Mouse (Mus musculus): Measurements from ENCODE around the gene Gm20388. TPM values are rescaled to one million over a fixed set of nuclear protein-coding genes. Genes with fewer than 3 reads are reported as not detected.
A peak's percentile ranks its signal among the peaks of the same experiment; 100 is the strongest.

The Gm20388 gene
- total RNA-seq, 1 experiment from 2014 or later = 18.4 TPM

- no peak for ATAC-seq (replicated peaks in 1 of 2; ENCODE audit: insufficient read depth in 1 of 2, low FRiP score in 2 of 2, low TSS enrichment in 1 of 2, low read depth in 1 of 2, poor library complexity in 2 of 2, severe bottlenecking in 2 of 2)
These were observed 1587.0 kb downstream of the Gm20388 start for GRCm38 (mm10) chr8:121497621-121498020.

GRCm38 (mm10) chr8:121511751-121512150, 1601.1 kb downstream of the Gm20388 start:
- ATAC-seq (replicated peaks in 1 of 2; ENCODE audit: insufficient read depth in 1 of 2, low FRiP score in 2 of 2, low TSS enrichment in 1 of 2, low read depth in 1 of 2, poor library complexity in 2 of 2, severe bottlenecking in 2 of 2) = no peak

GRCm38 (mm10) chr8:121513429-121513828, 1602.8 kb downstream of the Gm20388 start:
- peak; percentile 53 to 82; a peak in 3 of 4 replicates for ATAC-seq (replicated peaks in 1 of 2; ENCODE audit: insufficient read depth in 1 of 2, low FRiP score in 2 of 2, low TSS enrichment in 1 of 2, low read depth in 1 of 2, poor library complexity in 2 of 2, severe bottlenecking in 2 of 2)

GRCm38 (mm10) chr8:121525111-121525818, 1614.6 kb downstream of the Gm20388 start:
- ATAC-seq (replicated peaks in 1 of 2; ENCODE audit: insufficient read depth in 1 of 2, low FRiP score in 2 of 2, low TSS enrichment in 1 of 2, low read depth in 1 of 2, poor library complexity in 2 of 2, severe bottlenecking in 2 of 2) = no peak; a peak in 1 of 4 replicates

- no peak for ATAC-seq (replicated peaks in 1 of 2; ENCODE audit: insufficient read depth in 1 of 2, low FRiP score in 2 of 2, low TSS enrichment in 1 of 2, low read depth in 1 of 2, poor library complexity in 2 of 2, severe bottlenecking in 2 of 2)
These were observed 1616.3 kb downstream of the Gm20388 start for GRCm38 (mm10) chr8:121526811-121527550.

- ATAC-seq (replicated peaks in 1 of 2; ENCODE audit: insufficient read depth in 1 of 2, low FRiP score in 2 of 2, low TSS enrichment in 1 of 2, low read depth in 1 of 2, poor library complexity in 2 of 2, severe bottlenecking in 2 of 2) = no peak
These were observed 1617.1 kb downstream of the Gm20388 start for GRCm38 (mm10) chr8:121527751-121528150.

GRCm38 (mm10) chr8:121528790-121529189, 1618.1 kb downstream of the Gm20388 start:
- ATAC-seq (replicated peaks in 1 of 2; ENCODE audit: insufficient read depth in 1 of 2, low FRiP score in 2 of 2, low TSS enrichment in 1 of 2, low read depth in 1 of 2, poor library complexity in 2 of 2, severe bottlenecking in 2 of 2) = no peak

GRCm38 (mm10) chr8:121530639-121531038, 1620.0 kb downstream of the Gm20388 start:
- no peak for ATAC-seq (replicated peaks in 1 of 2; ENCODE audit: insufficient read depth in 1 of 2, low FRiP score in 2 of 2, low TSS enrichment in 1 of 2, low read depth in 1 of 2, poor library complexity in 2 of 2, severe bottlenecking in 2 of 2)

- peak in 1 of 2 experiments; percentile 58; a peak in 1 of 4 replicates for ATAC-seq (replicated peaks in 1 of 2; ENCODE audit: insufficient read depth in 1 of 2, low FRiP score in 2 of 2, low TSS enrichment in 1 of 2, low read depth in 1 of 2, poor library complexity in 2 of 2, severe bottlenecking in 2 of 2)
These were observed 1621.7 kb downstream of the Gm20388 start for GRCm38 (mm10) chr8:121532381-121532780.

GRCm38 (mm10) chr8:121541862-121542261, 1631.2 kb downstream of the Gm20388 start:
- ATAC-seq (replicated peaks in 1 of 2; ENCODE audit: insufficient read depth in 1 of 2, low FRiP score in 2 of 2, low TSS enrichment in 1 of 2, low read depth in 1 of 2, poor library complexity in 2 of 2, severe bottlenecking in 2 of 2) = no peak

GRCm38 (mm10) chr8:121542901-121543300, 1632.3 kb downstream of the Gm20388 start:
- no peak for ATAC-seq (replicated peaks in 1 of 2; ENCODE audit: insufficient read depth in 1 of 2, low FRiP score in 2 of 2, low TSS enrichment in 1 of 2, low read depth in 1 of 2, poor library complexity in 2 of 2, severe bottlenecking in 2 of 2)

- ATAC-seq (replicated peaks in 1 of 2; ENCODE audit: insufficient read depth in 1 of 2, low FRiP score in 2 of 2, low TSS enrichment in 1 of 2, low read depth in 1 of 2, poor library complexity in 2 of 2, severe bottlenecking in 2 of 2) = no peak
These were observed 1633.7 kb downstream of the Gm20388 start, which contains the start of gene 1700018B08Rik for GRCm38 (mm10) chr8:121544276-121544785. 1700018B08Rik (minus strand) TSS chr8:121544320.

GRCm38 (mm10) chr8:121544936-121545335, 1634.3 kb downstream of the Gm20388 start:
- ATAC-seq (replicated peaks in 1 of 2; ENCODE audit: insufficient read depth in 1 of 2, low FRiP score in 2 of 2, low TSS enrichment in 1 of 2, low read depth in 1 of 2, poor library complexity in 2 of 2, severe bottlenecking in 2 of 2) = no peak

- ATAC-seq (replicated peaks in 1 of 2; ENCODE audit: insufficient read depth in 1 of 2, low FRiP score in 2 of 2, low TSS enrichment in 1 of 2, low read depth in 1 of 2, poor library complexity in 2 of 2, severe bottlenecking in 2 of 2) = peak; percentile 81 to 83
These were observed 1636.5 kb downstream of the Gm20388 start for GRCm38 (mm10) chr8:121547132-121547531.

- ATAC-seq (replicated peaks in 1 of 2; ENCODE audit: insufficient read depth in 1 of 2, low FRiP score in 2 of 2, low TSS enrichment in 1 of 2, low read depth in 1 of 2, poor library complexity in 2 of 2, severe bottlenecking in 2 of 2) = no peak
These were observed 1639.4 kb downstream of the Gm20388 start for GRCm38 (mm10) chr8:121550056-121550455.

- ATAC-seq (replicated peaks in 1 of 2; ENCODE audit: insufficient read depth in 1 of 2, low FRiP score in 2 of 2, low TSS enrichment in 1 of 2, low read depth in 1 of 2, poor library complexity in 2 of 2, severe bottlenecking in 2 of 2) = no peak
These were observed 1640.7 kb downstream of the Gm20388 start for GRCm38 (mm10) chr8:121551065-121551985.

- no peak for ATAC-seq (replicated peaks in 1 of 2; ENCODE audit: insufficient read depth in 1 of 2, low FRiP score in 2 of 2, low TSS enrichment in 1 of 2, low read depth in 1 of 2, poor library complexity in 2 of 2, severe bottlenecking in 2 of 2)
These were observed 1641.9 kb downstream of the Gm20388 start for GRCm38 (mm10) chr8:121552506-121552905.
